Mouse (Mus musculus): ENCODE data around the gene Uhmk1.

GRCm38 (mm10) chr1:170188601-170189000, 26.6 kb downstream of the Uhmk1 start:
- no peak for TF ChIP-seq CTCF (conservative IDR thresholded peaks at IDR 0.05 in 1 of 2, IDR thresholded peaks at IDR 0.05 in 1 of 2; ENCODE audit: low read depth in 2 of 2, low read length in 2 of 2)
- no peak for TF ChIP-seq TBP (conservative IDR thresholded peaks at IDR 0.05; ENCODE audit: low read depth, low read length)
- TF ChIP-seq E2F4 (IDR thresholded peaks at IDR 0.05; ENCODE audit: insufficient replicate concordance, low read depth, low read length) = no peak

Measured in CH12.LX (cell line).